Mouse (Mus musculus) forebrain, embryonic 14.5 days (tissue): ENCODE results near the gene Kcnk12. TPM values are rescaled to one million over a fixed set of nuclear protein-coding genes. Genes with fewer than 3 reads are reported as not detected.
A peak's percentile ranks its signal among the peaks of the same experiment; 100 is the strongest.

ENCODE experiments used
- ATAC-seq: fragments of 200-750 bp; cut with Nextera tagmentation; 2 replicates; pipeline ENCODE4 v1.8.0; 2017; ENCODE audit warnings: mild to moderate bottlenecking, moderate library complexity
- DNase-seq: peaks from one replicate; pipeline ENCODE4 v3.0.0-alpha.2; 2015; ENCODE audit warnings: low spot score
- H3K27ac ChIP-seq: fragments of 300-500 bp; sonication (generic); 2 replicates; pipeline ENCODE4 v1.5.1; 2014; ENCODE audit warnings: low read depth, mild to moderate bottlenecking, control low read depth, low read length, moderate library complexity
- H3K27me3 ChIP-seq: fragments of 300-500 bp; sonication (generic); replicated peaks from 2 replicates; pipeline ENCODE4 v1.6.1; 2014; ENCODE audit warnings: low read length, control low read depth, mixed read lengths; ENCODE audit not compliant: control insufficient read depth, insufficient read depth
- H3K36me3 ChIP-seq: fragments of 300-500 bp; sonication (generic); 2 replicates; pipeline ENCODE4 v1.6.1; 2014; ENCODE audit warnings: low read length, control low read depth; ENCODE audit not compliant: control insufficient read depth, insufficient read depth
- H3K4me1 ChIP-seq: fragments of 300-500 bp; sonication (generic); 2 replicates; pipeline ENCODE4 v1.6.1; 2014; ENCODE audit warnings: antibody characterized with exemption, low read length, control low read depth; ENCODE audit not compliant: control insufficient read depth, insufficient read depth
- H3K4me2 ChIP-seq: fragments of 300-500 bp; sonication (generic); 2 replicates; pipeline ENCODE4 v1.6.1; 2014; ENCODE audit warnings: mild to moderate bottlenecking, control low read depth, low read length
- H3K4me3 ChIP-seq: fragments of 300-500 bp; sonication (generic); 2 replicates; pipeline ENCODE4 v1.5.1; 2014; ENCODE audit warnings: low read depth, low read length, control low read depth
- H3K9ac ChIP-seq: fragments of 300-500 bp; sonication (generic); 2 replicates; pipeline ENCODE4 v1.6.1; 2014; ENCODE audit warnings: mild to moderate bottlenecking, low read length, control low read depth, moderate library complexity
- H3K9me3 ChIP-seq: fragments of 300-500 bp; sonication (generic); replicated peaks from 2 replicates; pipeline ENCODE4 v1.6.1; 2016; ENCODE audit warnings: low read length, control low read depth, mixed read lengths; ENCODE audit not compliant: control insufficient read depth
- WGBS: fragments of 180-500 bp; shearing (Covaris S2); extraction: QIAGEN DNeasy Blood & Tissue Kit; methylation state at CpG from one replicate; pipeline ENCODE4 v1.1.7; 2014; 5-methylcytosine and 5-hydroxymethylcytosine counted together
- polyA plus RNA-seq: library from polyadenylated mRNA; unstranded; fragments of >200 nt; fragmentation: Nextera tagmentation; extraction: Ambion mirVana; gene quantifications from 2 replicates; pipeline ENCODE4 v1.2.1, GENCODE M21; 2014

Gene Kcnk12
- polyA plus RNA-seq, 1 experiment from 2014 or later: 0.93 TPM

GRCm38 (mm10) chr17:87698996-87699765 lies 98.6 kb downstream of the Kcnk12 start:
- Histone ChIP-seq H3K9ac (no peak overlapping the region), H3K4me2 (no peak overlapping the region), H3K4me3 (no peak overlapping the region), H3K27ac (no peak overlapping the region), H3K36me3 (peaks cover 47% of the 10 kb centered on the region), H3K9me3 (no peaks in the 10 kb centered on the region), H3K4me1 (peaks cover 2% of the 10 kb centered on the region; the same call in 1 of the 2 replicates), H3K27me3 (no peaks in the 10 kb centered on the region)
- WGBS: 85% methylated on average over 16 of the region's 16 CpGs
- DNase-seq: no peak
- ATAC-seq: no peak

DNA sequence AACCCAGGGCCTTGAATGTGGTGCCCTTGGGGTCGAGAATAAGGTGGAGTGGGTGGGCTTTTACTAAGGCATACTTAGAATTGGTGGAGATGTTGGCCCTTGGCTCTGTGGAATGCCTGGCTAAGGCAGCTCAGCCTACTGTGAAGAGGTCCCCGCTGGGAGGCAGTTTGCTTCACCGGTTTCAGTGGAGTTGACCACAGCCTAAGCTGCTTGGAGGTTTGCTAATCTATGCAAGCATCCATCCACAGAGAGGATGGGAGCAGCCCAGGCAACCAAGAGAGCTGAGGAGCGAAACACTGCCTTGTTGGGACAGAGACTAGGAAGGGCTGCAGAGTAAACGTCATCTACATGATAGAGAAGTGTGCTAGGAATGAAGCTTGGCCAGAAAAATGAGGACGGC lies 101.0 kb downstream of the Kcnk12 start:
- no peak for ATAC-seq
- H3K4me2 ChIP-seq: no peak overlapping the region
- WGBS: 89% methylated on average over 6 of the region's 6 CpGs
- no peak overlapping the region for H3K9ac ChIP-seq
- DNase-seq: no peak
- no peak overlapping the region for H3K27ac ChIP-seq
- H3K9me3 ChIP-seq: no peaks in the 10 kb centered on the region
- H3K4me3 ChIP-seq: no peak overlapping the region
- H3K27me3 ChIP-seq: no peaks in the 10 kb centered on the region
- H3K4me1 ChIP-seq: peaks cover 2% of the 10 kb centered on the region; the same call in 1 of the 2 replicates
- H3K36me3 ChIP-seq: peaks cover 56% of the 10 kb centered on the region

- peaks cover 58% of the 10 kb centered on the region for H3K36me3 ChIP-seq
- DNase-seq: peak; percentile 72
- H3K4me1 ChIP-seq: peaks cover 2% of the 10 kb centered on the region; the same call in 1 of the 2 replicates
- no peak overlapping the region for H3K9ac ChIP-seq
- no peaks in the 10 kb centered on the region for H3K27me3 ChIP-seq
- WGBS: 58% methylated on average over 11 of the region's 11 CpGs
- peak; percentile 60 for ATAC-seq
- no peak overlapping the region for H3K4me2 ChIP-seq
- 0 out of 2 replicates have a peak overlapping the region, but pooled peaks have one; percentile 21 for H3K27ac ChIP-seq
- H3K9me3 ChIP-seq: no peaks in the 10 kb centered on the region
- no peak overlapping the region for H3K4me3 ChIP-seq
Observed at GRCm38 (mm10) chr17:87695874-87696465, 101.8 kb downstream of the Kcnk12 start.

Other genes with a start within 250 kb of the Kcnk12 start
- 2.5 and 3.1 TPM in 2 replicates for gene Epcam, start 162.0 kb downstream of the Kcnk12 start, polyA plus RNA-seq
- gene Msh2, start 125.7 kb downstream of the Kcnk12 start, polyA plus RNA-seq: 52.3 and 54.2 TPM in 2 replicates
- gene Rpl36-ps4, start 123.0 kb upstream of the Kcnk12 start, polyA plus RNA-seq: not detected in 2 replicates
- gene Msh6, start 177.1 kb upstream of the Kcnk12 start, polyA plus RNA-seq: 31.9 and 39.3 TPM in 2 replicates